ENCODE assay signal across 10 mouse cellular contexts in genomic region chr5:97980472-97980871, GRCm38 (mm10). TPM values are rescaled to one million over a fixed set of nuclear protein-coding genes. Genes with fewer than 3 reads are reported as not detected.
DNase-seq lines count a peak whose midpoint lies in the region; ATAC-seq and TF ChIP-seq lines count a peak whose summit lies in the region.
"Had no signal": no experiment of that assay in that cellular context is flagged by ENCODE, and none has a peak within 500 bp of the region (broad histone marks: within the 10 kb centered on the region; RNA-seq: fewer than 3 reads in every experiment).

No protein-coding gene starts in this region.

- no peaks in the 10 kb centered on the region for H3K4me1 ChIP-seq in kidney, postnatal 0 days (replicated peaks; ENCODE audit: insufficient read depth, low read length)
- no peaks in the 10 kb centered on the region for H3K4me1 ChIP-seq in midbrain, postnatal 0 days (ENCODE audit: insufficient read depth, low read length)
- H3K4me1 ChIP-seq: embryonic facial prominence, embryonic 15.5 days; megakaryocyte, embryonic 14.5 days had no signal

- no peaks in the 10 kb centered on the region for H3K27me3 ChIP-seq in kidney, postnatal 0 days (ENCODE audit: insufficient read depth, low read length)
- no peaks in the 10 kb centered on the region for H3K27me3 ChIP-seq in midbrain, postnatal 0 days (ENCODE audit: insufficient read depth, low read length)
- H3K27me3 ChIP-seq: embryonic facial prominence, embryonic 15.5 days; megakaryocyte, embryonic 14.5 days had no signal

- no peak overlapping the region for H3K4me3 ChIP-seq in kidney, postnatal 0 days (replicated peaks; ENCODE audit: low read depth, low read length)
- peak overlapping the region; percentile 14 for H3K4me3 ChIP-seq in midbrain, postnatal 0 days (ENCODE audit: low read depth, low read length)
- H3K4me3 ChIP-seq: embryonic facial prominence, embryonic 15.5 days; megakaryocyte, embryonic 14.5 days had no signal

- no peak for TF ChIP-seq CTCF in kidney, postnatal 0 days (IDR thresholded peaks at IDR 0.05; ENCODE audit: low read depth)
- TF ChIP-seq CTCF in midbrain, postnatal 0 days (IDR thresholded peaks at IDR 0.05): no peak

- peak overlapping the region; percentile 23; the same call in 1 of the 2 replicates for H3K4me2 ChIP-seq in kidney, postnatal 0 days (ENCODE audit: low read length)
- peak overlapping the region; percentile 50 for H3K4me2 ChIP-seq in midbrain, postnatal 0 days (ENCODE audit: low read depth, low read length, poor library complexity, severe bottlenecking)
- H3K4me2 ChIP-seq: embryonic facial prominence, embryonic 15.5 days had no signal

- no peaks in the 10 kb centered on the region for H3K36me3 ChIP-seq in kidney, postnatal 0 days (ENCODE audit: insufficient read depth, low read length)
- H3K36me3 ChIP-seq in midbrain, postnatal 0 days (ENCODE audit: insufficient read depth, low read length): no peaks in the 10 kb centered on the region
- H3K36me3 ChIP-seq: embryonic facial prominence, embryonic 15.5 days had no signal

- H3K27ac ChIP-seq in kidney, postnatal 0 days: no peak overlapping the region
- H3K27ac ChIP-seq in midbrain, postnatal 0 days (ENCODE audit: low read depth, low read length): no peak overlapping the region
- H3K27ac ChIP-seq: embryonic facial prominence, embryonic 15.5 days had no signal

- H3K9me3 ChIP-seq in kidney, postnatal 0 days (replicated peaks; ENCODE audit: low read length): no peaks in the 10 kb centered on the region
- H3K9me3 ChIP-seq in midbrain, postnatal 0 days (ENCODE audit: low read length): no peaks in the 10 kb centered on the region
- H3K9me3 ChIP-seq: embryonic facial prominence, embryonic 15.5 days; megakaryocyte, embryonic 14.5 days had no signal

- ATAC-seq in kidney, postnatal 0 days (replicated peaks; ENCODE audit: low FRiP score, low read depth): no peak
- peak; percentile 23; the same call in 1 of the 2 replicates for ATAC-seq in midbrain, postnatal 0 days (ENCODE audit: low FRiP score)

- WGBS in kidney, postnatal 0 days: 40% methylated on average over 14 of the region's 14 CpGs
- WGBS in midbrain, postnatal 0 days: 45% methylated on average over 14 of the region's 14 CpGs

- peak; percentile 24 for DNase-seq in kidney, postnatal 0 days (ENCODE audit: low spot score)
- no peak for DNase-seq in kidney, postnatal 36 days
- DNase-seq in embryo, embryonic 9.5 days (ENCODE audit: extremely low spot score): peak; percentile 21
- peak; percentile 62 to 67 for DNase-seq in heart, postnatal 10 days
- peak; percentile 24 for DNase-seq in midbrain, postnatal 0 days (ENCODE audit: low spot score)
- no peak for DNase-seq in layer of hippocampus, adult 9-10 months (ENCODE audit: low spot score)
- no peak for DNase-seq in natural killer cell, adult 2 months (ENCODE audit: low spot score in 2 of 2)
- no peak for DNase-seq in layer of hippocampus, adult 9-11 months

- intact Hi-C loops in heart, postnatal 10 days (cut with DNase I): no loop called here

- H3K9ac ChIP-seq in kidney, postnatal 0 days (ENCODE audit: low read depth, low read length): no peak overlapping the region
- H3K9ac ChIP-seq in midbrain, postnatal 0 days (replicated peaks; ENCODE audit: low read length, poor library complexity, severe bottlenecking): no peak overlapping the region
- H3K9ac ChIP-seq: embryonic facial prominence, embryonic 15.5 days had no signal

RNA-seq across cellular contexts. Expression of gene Antxr2, which starts 50.4 kb away (rescaled TPM):
- polyA plus RNA-seq in kidney, postnatal 0 days (2015; fragmentation: Nextera tagmentation; extraction: Ambion mirVana): 11.3 and 12.4 TPM in 2 replicates
- total RNA-seq in heart, postnatal 10 days (2021): 100 to 1,000 TPM in 1 of 2 experiments, 10 to 100 TPM in 1; 86.3 to 114 TPM
- total RNA-seq in midbrain, postnatal 0 days (2014; rRNA removed): 2.1 and 4.4 TPM in 2 replicates
- polyA plus RNA-seq in midbrain, postnatal 0 days (2015; fragmentation: Nextera tagmentation; extraction: Ambion mirVana): 1.1 and 1.2 TPM in 2 replicates

Comparison
In these comparisons a context has a peak if more than half of its experiments do, and no peak if none do; other contexts are left out.
1. DNase-seq: peak in kidney, postnatal 0 days (single experiment), embryo, embryonic 9.5 days (single experiment), heart, postnatal 10 days (2 of 2) and midbrain, postnatal 0 days (single experiment); none in kidney, postnatal 36 days (0 of 2), layer of hippocampus, adult 9-10 months (single experiment), natural killer cell, adult 2 months (0 of 2) and layer of hippocampus, adult 9-11 months (single experiment).
2. RNA of gene Antxr2, which starts 50.4 kb away (total RNA-seq): 86.3 to 114 TPM in heart, postnatal 10 days; 2.1 to 4.4 TPM in midbrain, postnatal 0 days; every median in the first group is over 10 times any median in the second.